Mouse (Mus musculus): ENCODE measurements around the gene Atrn.
"Not testable (repeated sequence)": the region's sequence is repeated elsewhere in the genome, so short reads cannot be mapped to it uniquely, and the experiment has no call there.

Atrn gene

DNA sequence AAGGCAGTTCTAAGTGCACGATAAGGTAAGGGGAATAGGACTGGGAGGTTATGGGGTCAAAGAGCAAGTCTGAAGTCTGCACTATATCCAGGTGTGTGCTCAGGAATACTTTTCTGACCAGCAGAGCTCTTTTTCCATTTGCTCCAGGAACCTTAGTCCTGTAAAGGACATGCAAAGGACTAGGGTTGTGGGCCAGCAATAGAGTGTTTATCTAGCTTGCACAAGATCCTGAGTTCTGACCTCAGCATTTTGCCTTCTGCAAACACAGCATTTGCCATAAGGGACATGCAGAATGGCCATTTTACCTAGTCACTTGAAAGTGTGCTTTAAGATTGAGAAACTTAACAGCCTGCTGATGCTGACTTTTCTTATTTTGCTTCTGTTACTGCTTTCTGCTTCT, 58.7 kb downstream of the Atrn start:
- no peak for DNase-seq

DNA sequence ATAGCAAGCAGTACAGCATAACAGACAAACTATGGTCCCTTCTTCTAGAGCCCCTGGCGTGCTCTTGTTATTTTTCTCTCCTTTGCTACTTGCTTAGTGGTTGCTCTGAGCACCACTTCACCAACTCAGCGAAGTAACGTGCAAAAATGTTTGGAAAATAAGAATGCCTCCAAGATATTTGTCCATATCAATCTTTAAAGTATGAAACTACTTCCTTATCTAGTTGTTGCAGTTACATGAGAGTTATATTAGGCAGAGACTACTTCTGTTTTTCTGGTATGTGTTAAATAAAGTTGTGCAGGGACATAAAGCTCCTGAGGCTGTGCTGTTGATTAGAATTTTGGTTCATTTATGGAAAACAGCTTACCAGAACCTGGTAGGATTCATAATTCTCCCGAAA, 64.7 kb downstream of the Atrn start:
- DNase-seq = no peak

DNA sequence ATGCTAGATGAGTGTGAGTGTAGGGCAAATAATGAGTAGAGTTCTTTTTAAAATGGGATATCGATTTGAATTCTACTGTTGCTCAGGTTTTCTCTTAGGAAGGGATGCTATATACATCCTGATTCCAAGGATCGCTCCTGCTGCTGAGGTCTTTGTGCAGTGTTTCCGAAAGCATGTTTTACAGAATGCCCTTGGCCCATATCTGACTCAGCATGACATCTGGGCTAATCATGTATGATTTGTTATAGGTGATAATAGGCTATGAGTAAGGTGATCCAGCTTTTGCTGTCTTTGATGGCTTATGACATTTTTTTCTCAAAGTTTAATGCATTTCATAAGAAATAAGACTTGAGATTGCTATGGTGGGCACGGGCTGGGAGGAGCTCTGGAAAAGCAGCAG, 66.1 kb downstream of the Atrn start:
- DNase-seq = no peak

DNA sequence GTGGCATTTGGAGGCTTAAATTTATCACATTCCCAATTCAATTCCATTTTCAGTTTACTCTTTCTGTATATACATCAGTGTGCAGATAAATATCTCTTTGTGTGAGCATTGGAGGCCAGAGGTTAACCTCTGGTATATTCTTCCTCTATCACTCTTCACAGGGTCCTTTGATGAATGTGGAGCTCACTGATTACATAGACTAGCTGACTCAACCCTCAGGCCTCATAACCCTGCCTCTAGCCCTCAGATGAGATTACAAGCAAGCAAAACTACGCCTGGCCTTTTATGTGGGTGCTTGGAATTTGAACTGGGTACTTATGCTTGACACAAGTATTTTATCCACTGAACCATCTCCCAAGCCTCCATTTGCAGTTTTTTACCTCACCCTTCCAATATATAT, 68.6 kb downstream of the Atrn start:
- DNase-seq = no peak

DNA sequence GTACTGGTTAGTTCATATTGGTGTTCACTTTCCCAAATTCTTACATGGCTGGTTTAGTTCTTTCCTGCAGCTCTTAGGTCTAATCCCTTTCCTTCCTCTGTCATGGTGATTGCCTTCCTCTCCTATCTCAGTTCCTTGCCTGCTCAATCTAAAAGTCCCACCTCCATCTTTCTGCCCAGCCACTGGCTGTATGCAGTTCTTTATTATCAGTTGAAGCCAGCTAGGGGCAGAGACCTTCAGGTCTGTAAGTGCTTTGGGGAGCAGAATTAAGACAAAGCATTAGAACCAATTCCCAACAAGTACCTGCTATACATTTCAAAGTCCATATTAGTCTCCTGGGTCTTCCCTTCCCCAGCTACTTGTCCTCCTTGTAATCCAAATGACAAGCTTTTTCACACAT, 71.3 kb downstream of the Atrn start:
- no peak for DNase-seq

DNA sequence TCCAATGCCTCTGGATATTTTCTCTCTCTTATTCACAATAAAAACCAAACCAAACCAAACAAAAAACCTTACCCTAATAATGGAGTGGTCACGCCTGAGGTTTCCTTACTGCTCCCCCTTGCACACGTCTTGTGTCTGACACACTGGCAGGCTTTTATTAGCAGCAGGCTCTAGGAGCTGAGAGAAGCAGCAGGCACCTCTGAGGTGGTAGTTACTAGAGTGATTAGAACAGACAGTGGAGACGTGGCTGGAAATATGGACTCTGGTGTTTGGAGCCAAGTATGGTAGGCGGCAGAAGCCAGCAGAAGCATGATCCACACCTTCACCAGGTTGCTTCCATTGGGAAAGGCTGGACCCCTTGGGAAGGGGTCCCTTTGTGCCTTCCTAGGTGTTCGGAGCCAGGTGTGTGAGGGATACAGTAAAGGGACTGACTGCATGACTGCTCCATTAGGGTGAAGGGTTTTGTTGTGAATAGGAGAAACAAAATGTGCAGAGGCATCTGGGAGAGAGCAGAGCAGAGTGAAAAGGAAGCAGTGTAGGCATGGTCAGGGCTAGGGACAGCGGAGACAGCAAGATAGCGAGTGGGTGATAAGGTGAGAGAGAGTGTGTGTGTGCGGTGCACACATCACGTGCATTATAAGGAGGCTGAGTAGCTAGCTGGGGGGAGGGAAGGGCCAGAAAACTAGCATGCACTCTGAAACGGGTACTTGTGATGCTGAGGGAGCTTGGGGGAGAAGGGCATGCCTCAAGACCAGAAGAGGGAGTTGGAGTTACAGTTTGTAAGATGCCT, 72.0 kb downstream of the Atrn start:
- no peak for DNase-seq

DNA sequence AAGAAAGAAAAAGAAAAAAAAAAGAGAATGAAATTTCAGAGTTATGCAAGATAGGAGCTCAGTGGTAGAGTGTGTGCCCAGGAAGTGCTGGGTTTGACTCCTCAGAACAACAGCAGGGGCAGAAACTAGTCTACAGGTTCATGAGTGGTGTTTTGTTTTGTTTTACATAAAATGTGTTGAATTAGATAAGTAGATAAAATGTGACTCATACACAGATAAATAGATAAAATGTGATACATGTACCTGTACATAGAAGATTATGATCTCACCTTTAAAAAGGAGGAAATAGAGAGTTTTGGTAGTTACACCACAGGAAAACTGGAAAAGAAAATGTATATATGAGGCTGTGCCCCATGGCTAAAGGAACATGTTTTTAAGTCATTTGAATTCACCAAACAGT, 72.8 kb downstream of the Atrn start:
- DNase-seq = no peak

DNA sequence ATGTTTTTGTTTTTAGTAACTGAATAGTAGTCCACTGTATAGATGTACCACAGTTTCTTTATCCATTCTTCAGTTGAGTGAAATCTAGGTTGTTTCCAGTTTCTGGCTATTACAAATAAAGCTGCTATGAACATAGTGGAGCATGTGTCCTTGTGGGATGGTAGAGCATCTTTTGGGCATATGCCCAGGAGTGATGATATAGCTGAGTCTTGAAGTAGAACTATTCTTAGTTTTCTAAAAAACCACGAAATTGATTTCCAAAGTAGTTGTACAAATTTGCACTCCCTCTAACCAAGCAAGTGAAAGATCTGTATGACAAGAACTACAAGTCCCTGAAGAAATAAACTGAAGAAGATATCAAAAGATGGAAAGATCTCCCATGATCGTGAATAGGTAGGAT, 86.5 kb downstream of the Atrn start:
- no peak for DNase-seq

DNA sequence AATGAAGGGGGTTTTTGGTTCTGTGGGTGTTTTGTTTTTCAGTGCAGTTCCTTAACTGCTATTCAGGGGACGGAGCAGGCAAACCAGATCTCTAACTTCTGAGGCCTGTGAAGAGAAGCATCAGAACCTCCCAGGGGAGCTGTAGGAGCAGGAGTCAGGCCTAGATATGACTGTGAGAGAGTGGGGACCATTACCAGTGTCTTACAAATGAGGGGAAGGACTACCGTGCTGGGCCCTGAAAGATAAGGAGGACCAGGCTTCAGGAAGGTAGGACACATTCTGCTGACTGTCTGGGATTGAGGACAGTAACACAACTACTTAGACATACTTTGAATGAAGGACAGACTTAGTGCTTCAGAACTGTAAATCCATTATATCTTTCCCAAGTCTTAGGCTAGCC, 102.8 kb downstream of the Atrn start:
- DNase-seq = no peak

DNA sequence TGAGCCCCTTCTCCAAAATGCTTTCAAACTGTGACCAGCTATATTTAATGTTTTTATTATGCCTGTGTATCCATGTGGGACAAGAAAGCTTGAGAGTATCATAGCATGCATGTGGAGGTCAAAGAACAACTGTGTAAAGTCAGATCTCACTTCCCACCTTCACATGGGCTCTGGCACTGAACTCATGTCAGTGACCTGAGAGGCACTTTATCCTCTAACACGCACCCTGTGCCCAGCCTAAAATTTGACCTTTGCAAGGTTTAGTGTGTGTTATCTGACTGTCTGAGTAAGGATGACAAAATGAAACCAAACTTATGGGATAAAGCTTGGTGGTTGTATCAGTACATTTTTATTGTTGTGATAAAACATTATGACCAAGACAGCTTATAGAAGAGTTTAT, 104.3 kb downstream of the Atrn start:
- no peak for DNase-seq

DNA sequence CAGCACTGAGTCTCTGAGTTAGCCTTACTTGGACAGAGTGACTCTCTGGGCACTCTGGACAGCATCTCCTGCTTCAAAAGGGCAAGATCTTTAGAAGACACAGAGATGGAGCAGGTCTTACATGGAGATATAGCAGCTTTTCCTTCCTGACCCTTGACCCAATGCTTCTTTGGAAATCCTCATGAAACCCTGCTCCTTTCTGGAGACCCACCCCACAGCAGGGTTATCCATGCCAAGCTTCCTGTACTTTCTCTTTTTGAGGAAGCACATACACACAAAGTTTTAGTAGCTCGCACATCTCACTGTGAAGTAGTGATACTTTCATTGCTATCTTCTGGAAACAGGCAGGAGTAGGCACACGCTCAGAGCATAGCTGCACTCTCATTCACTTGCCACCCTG, 118.9 kb downstream of the Atrn start:
- DNase-seq = no peak

DNA sequence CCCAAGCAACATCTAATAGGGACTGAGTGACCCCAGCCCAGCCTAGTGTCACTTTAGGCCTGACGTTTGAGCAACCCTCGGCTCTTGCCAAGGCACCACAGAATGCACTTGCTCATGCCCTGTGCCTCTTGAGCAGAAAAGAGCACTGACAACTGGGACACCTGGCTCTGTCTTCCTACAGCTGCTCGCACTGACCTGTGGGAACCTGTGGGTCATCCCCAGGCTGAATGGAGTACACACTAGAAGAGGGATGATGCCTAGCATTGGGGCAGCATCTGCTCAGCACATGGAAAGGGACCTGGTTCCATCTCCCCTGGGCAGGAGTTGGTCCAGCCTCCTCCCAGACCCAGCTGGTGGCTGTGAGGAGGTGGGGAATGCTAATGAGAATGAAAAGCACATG, 120.6 kb downstream of the Atrn start:
- DNase-seq = no peak

DNA sequence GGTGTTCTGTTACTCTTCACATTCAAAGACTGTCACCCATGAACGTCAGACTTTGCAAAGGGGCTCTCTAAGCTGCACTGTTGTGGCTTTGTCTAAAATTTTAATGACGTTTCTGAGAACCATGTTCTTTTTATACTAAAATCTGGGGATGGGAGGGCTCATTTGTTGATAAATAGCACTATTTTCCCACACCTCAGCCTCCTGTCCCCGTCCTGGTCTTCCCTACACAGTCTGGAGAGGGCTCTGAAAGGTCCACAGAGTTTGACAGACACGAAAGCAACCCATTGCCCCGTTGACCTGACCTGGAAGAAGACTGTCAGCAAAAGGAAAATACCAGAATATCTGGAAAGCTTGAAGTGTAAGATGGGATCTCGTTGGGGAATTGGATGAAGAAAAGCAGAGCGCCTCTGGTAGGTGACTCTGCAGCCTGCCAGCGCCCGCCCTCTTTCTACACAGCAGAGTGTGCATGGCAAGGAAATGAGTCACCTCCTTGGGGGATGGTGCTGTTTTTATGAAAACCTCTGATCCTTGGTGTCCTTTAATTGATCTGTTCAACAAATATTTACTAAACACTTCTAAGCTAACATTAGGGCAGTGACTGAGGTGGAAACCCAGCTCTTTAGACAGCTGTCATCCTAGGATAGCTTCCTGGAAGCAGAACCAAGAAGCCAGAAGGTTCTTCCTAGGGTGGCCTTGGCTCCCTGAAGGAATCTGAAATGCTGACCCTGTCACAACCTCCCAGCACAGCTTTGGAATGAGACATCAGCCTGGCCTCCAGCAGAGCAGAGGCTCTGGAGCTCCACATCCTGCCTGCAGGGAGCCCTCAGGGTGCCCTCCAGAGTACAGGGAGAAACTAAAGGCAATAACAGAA, 123.0 kb downstream of the Atrn start:
- DNase-seq = peak; percentile 35

DNA sequence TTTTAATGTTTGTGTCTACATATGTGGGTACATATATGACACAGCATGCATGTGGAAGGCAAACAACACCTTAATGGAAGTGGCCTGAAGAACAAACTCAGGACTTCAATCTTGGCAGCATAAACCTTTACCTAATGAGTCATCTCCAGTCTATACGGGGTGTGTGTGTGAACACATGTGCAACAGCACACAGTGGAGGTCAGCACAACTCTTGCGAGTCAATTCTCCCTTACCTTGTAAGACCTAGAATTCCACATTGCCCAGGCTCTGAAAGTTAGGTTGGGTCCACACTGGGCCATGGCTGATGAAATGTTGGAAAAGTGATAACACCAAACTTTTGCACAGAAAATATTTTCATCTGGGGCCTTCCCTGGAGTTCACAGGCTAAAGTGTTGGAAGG, 124.3 kb downstream of the Atrn start:
- no peak for DNase-seq

DNA sequence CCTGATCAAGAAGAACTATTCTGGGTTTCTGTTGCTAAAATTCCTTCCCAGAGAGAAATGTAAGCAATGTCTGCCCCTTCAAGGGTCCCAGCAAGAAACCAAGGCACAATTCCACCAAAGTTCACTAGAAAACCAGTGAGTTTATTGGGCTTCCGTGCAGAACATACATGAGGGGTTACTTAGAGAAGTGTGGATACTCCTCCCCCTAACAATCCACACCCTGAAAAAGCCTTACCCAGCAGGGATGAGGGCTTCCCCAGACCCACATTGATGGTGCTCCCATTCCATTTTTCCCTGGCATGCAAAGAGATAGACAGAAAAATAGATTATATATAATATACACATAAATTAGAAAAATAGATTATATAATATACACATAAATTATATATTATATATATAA, 124.7 kb downstream of the Atrn start:
- DNase-seq = no peak

DNA sequence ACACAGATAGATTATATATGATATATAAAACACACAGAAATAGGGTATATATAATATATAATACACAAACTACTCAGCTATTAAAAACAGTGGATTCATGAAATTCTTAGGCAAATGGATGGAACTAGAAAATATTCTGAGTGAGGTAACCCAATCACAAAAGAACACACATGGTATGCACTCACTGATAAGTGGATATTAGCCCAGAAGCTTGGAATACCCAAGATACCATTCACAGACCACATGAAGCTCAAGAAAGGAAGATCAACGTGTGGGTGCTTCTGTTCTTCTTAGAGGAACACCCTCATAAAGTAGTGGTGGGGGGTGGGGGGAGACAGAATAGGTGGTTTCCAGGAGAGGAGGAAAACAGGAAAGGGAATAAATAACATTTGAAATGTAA, 125.1 kb downstream of the Atrn start:
- DNase-seq = not testable (repeated sequence)

DNA sequence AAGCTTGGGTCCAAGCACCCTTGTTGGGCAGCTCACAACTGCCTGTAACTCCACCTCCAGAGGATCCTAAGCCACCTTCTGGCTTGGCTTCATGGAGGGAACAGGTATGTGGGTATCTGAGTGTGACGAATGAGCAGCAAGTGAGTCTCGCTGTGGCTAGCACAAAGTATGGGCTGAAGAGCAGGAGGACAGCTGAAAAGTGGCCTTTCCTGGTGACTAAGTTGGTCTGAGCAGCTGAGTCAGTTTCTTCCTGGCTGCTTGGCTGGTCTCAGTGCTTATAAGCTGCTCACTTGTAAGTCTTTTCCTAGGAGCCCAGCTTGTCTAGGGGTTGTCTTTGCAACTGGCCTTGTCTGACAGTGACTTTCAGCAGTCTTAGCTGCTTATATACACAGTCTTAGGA, 130.0 kb downstream of the Atrn start:
- no peak for DNase-seq

DNA sequence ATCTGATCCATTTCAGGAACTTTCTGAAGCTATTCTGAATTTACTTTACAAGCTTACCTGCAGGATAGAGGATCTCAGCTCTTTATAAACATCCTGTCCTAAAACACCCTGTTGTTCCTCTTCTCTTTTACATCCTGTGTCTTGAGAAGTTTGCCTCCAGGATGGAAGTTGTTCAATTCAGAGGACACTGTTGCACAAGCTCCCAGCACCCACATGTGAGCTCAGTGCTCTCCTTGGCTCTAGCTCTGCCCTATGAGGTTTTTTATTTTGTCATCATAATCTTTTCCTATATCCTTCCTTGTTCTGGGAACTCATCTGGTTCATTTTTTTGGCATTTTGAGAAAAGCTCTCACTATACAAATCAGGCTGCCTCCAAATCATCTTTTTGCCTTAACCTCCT, 130.5 kb downstream of the Atrn start:
- no peak for DNase-seq

DNA sequence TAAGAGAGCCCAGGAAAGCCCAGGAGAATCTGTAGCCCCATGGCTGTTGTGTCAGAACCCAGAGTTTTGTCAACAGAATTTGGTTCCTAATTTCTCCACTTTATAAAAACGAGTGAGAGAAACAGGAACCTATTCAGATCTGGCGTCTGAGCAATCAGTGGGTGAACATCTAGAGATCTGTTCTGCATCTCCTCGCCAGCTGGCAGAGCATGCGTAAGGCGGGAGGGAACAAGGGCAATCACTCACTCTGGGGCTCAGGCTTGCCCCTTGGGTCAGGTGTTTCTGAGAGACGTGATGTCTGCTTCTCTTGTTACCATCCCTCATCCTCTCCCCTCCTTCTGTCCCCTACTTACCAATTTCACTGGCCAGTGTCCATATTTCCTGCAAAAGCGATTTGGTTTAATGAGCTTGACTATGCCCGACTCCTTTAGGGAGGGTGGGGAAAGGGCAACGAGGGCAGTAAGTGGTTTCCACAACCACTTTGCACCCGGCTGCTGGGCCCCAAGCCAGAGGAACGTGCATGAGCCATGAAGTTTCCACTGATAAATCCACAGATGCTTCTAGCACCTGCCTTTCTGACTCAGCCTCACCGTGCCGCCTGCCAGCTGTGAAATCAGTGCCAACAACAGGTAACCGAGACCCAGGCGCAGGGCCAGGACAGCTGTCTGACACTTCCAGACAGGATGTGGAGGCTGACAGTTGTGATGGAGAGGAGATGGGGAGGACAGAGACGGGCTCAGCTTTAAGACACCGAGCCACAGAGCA, 131.1 kb downstream of the Atrn start:
- peak; percentile 49 for DNase-seq

DNA sequence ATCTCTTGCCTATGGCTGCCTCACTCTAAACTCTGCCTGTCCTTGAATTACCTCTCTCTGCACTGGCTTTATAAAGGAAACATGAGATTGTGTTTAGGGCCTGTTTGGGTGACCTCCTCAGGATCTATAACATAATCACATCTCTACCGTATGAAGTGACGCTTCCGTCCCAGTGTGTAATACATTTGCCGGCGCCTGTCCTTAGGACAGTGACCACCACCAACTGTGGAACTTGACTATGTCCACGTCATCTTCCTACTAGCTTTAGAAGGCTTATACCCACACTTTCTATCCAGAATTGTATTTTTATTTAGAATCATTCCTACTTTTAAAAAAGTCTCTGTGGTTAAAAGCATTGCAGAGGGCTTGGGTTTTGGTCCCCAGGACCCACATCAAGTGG, 131.9 kb downstream of the Atrn start:
- no peak for DNase-seq

DNA sequence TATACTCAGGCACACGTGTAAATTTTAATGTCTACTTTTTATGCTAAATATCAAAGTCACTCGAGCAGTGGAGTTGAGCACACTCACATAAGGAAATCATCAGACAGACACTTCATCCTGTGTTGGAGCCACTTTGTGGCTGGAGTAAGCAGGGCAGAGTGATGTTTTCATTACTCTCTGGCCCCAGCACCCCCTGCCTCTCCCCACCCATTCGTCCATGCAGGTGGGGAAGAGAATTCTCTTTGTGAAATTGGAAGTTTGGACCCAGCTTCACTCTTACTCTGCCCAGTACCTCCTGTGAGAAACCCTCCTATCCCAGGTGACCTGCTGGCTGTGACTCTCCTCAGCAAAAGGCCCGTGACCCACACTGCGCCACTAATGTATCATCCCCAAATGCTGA, 132.4 kb downstream of the Atrn start:
- no peak for DNase-seq

DNA sequence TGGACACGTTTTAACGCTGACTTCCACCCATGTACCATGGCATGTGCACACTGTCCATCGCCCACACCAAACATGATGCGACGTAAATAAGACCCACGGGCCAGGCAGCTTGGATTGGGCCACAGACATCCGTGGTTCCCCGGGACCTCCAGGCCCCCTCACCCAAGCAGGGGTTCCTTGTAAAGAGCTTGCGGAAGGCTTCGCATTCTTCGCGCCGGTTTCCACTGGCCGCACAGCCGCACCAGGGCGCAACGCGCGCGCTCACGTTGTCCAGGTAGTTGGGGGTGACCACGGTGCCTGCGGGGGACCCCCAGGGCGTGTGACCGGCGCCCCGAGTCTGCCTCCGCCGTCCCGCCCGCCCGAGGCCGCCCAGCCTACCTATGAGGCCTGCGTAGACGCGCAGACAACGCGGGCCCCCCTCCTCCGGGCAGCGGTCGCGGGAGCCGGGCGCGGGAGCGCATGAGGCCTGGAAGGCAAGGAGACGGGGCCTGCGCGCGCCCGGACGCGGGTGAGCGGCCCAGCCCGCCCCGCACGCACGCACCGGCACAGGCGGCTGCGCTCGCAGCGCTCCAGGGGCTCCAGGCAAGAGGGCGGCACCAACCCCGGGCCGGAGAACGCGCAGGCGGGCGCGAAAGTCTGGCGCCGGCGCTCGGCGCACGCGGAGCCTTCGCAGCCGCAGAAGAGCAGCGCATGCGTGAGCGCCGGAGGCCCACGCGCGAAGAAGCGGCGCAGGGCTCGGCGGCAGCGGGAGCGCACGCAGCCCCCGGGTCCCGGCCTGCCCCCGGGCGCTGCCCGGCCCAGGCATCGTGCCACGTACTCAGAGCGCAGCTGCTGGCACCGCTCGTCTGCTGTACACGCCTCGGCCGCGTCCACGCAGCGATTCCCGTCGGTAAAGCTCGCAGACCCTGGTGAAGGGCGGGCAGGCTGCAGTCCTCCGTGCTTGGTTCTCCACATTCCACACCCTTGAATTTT, 134.8 kb downstream of the Atrn start:
- DNase-seq = peak; percentile 58

Measured in kidney, postnatal 10 days (tissue).